Mouse (Mus musculus): ENCODE measurements around the gene Bbip1. TPM values are rescaled to one million over a fixed set of nuclear protein-coding genes. Genes with fewer than 3 reads are reported as not detected.

Gene Bbip1
- polyA plus RNA-seq (2014; fragmentation: Illumina TruSeq; extraction: RNeasy Lipid Tissue Mini Kit (QIAGEN cat#74804); ENCODE audit: low read depth, low replicate concordance) = 84.7 TPM

DNA sequence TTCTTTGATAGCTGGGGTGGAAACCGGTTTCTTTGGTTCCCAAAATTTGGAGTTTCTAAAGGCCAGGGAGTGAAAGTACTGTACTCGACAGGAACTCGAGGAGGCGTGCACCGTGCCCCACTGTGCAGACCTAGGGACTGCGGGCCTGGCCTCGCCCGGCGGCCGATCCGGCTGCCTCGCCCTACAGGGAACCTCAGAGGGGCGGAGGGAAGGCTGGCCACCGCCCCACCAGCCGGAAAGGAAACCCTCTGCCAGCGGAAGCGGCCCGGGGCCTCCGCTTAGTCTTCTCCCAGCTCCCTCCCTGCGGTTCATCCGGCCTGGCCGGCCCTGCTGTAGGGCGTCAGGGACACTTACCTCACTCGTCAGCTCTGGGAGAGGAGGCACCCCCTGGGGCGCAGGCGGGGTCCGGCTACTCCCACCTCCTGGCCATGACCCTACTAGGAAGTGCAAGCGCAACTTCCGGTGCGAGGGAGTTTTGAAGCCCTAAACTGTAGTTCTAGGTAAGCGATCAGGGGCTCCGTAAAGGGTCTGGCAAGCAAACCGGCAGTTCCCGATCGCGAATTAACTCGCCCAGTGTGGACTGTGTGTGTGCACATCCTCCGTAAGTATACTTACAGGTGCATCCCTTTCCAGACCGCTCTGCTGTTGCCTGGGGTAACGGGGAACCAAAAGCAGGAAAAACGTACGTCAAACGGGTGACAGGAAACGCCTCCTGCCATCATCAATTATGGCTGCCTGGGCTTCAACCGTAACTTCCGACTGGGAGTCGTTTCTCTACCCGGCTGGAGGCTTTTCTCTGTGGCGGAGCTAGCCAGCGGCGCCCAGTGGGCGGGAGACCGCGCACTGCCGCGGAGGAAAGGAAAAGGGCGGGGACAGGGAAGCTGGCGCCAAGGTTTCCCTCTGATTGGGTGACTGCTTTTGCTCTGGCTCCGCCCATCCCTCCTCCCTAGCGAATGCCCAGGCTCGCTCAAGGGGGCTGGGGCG, at the start of gene Bbip1, which contains the start of gene Shoc2:
Gene Bbip1, minus strand, starts transcription at position 826 of the 984 bp plus-strand sequence.
Gene Shoc2, plus strand, starts transcription at position 505 of the 984 bp plus-strand sequence.

DNA sequence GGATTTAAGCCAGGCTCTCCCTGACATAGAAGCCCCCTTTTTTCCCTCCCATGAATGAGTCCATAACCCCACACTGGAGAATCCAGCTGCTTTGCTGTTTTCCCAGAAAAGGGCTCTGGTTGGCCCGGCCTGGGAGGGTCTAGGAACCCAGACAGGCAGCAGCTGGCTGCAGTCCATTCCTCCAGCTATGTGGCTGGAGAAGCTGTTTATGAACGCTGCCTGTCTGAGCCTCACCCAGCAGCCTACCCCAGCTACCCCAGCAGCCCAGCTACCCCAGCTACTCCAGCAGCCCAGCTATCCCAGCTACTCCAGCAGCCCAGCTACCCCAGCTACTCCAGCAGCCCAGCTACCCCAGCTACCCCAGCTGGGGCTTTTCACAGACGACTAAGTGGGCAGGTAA, 52.4 kb downstream of the Bbip1 start, which contains the start of gene Pdcd4:
Gene Pdcd4, plus strand, starts transcription at position 171 of the 400 bp plus-strand sequence.

Other genes starting within 250 kb of the Bbip1 start
- 196 TPM for gene Pdcd4, start 52.4 kb downstream of the Bbip1 start, polyA plus RNA-seq (2014; fragmentation: Illumina TruSeq; extraction: RNeasy Lipid Tissue Mini Kit (QIAGEN cat#74804); ENCODE audit: low read depth, low replicate concordance)
- gene Shoc2, start 321 bp downstream of the Bbip1 start, polyA plus RNA-seq (2014; fragmentation: Illumina TruSeq; extraction: RNeasy Lipid Tissue Mini Kit (QIAGEN cat#74804); ENCODE audit: low read depth, low replicate concordance) = 147 TPM
- not detected for gene Adra2a, start 99.5 kb upstream of the Bbip1 start, polyA plus RNA-seq (2014; fragmentation: Illumina TruSeq; extraction: RNeasy Lipid Tissue Mini Kit (QIAGEN cat#74804); ENCODE audit: low read depth, low replicate concordance)

Measured in adrenal gland, adult 10 weeks (tissue).